Mouse (Mus musculus) fat pad, adult 2 months (tissue): ENCODE measurements at regions not wholly inside any gene's neighbourhood (a gene's known extent, or its start where the extent isn't known, plus 50 kb on each side); places are given as distances from the start of the nearest gene placed in this dataset.

Experiments
- DNase-seq: peaks from one replicate; pipeline ENCODE4 v3.0.0-alpha.2; 2011; ENCODE audit warnings: low read depth, low spot score; ENCODE audit errors: extremely low read depth

- no peak for DNase-seq
These were observed 412.4 kb upstream of the Id4 start for GRCm38 (mm10) chr13:47848371-47849188.

DNA sequence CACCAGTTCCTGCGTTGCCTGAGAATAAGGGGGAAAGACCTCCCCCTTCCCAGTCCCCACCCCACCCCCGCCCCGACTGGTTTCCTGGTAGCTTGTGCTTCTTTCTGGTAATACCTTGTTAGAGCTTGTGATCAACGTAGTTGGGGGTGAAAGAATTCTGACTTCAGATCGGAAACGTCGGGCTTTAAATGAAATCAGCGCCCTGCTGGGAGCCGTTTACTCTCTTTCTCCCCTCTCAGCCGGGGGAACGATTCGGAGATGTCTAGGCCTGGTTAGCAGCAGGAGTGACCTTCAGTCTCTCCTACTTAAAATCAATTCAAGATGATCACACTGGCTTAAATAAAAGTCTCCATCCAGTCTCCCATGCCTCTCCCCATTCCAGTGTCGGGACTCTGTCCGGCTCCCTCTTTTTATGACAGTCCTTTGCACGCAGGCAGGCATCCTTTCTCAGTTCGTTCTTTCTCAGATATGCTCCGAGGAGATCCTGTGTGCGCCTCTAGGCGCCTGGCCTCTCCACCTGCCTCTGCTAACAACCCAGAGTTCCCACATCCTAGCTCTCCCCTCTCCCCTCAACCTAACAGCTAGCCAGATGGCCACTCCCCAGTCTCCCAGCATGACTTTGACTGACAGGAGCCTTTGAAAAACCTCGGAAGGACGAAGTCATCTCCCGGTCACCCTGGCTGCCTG, 405.5 kb upstream of the Id4 start:
- DNase-seq: no peak

DNA sequence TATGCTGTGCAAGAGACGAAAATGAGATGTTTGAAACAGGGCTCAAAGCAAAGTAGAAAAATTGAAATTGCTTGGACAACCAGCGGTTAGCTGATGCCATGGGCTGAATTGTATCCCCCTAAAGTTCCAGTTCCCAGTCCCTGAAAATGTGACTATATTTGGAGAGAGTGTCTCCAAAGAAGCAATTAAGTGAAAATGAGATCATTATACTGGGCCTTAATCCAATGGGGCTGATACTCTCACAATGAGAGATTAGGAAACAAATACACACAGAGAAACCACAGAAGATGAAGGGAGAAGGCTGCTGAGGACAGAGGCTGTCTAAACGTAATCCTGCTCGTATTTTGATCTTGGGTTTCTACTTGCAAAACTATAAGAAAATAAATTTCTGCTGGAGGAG, 402.1 kb upstream of the Id4 start:
- DNase-seq: no peak

DNA sequence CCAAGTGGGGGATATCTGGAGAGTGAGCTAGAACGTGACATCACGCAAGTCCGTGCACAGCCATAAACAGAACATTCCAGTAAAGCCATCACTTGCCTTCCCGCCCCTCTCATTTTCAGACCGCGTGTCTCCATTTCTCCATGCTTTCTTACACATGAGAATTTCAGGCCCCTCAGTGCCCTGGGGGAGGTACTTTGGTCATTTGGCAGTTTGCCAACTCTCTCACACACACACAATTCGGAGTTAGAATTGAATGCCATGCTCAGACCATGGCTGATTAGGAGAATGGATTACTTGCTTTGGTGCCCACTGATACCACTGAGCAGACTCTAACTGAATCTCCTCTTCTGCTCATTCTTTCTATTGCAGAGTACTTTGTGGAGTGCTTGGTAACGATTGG, 400.7 kb upstream of the Id4 start:
- DNase-seq: no peak

DNA sequence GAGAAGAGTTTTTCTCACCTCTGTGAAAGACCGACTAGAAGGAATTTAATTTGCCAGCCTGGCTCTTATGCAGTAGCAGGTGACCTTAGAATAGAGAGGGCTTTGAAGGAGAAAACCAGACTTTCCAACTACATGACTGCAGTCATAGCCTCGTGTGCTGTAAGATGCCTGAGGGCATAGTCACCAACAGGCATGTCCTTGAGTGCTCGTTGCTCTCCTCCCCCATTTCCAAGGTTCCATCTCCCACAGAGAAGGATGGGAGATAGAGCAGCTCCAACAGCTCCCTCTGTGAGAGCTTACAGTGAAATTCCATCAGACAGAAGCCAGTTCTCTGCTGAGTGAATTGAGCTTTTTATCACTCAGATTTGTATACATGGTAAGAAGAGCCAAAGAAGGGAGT, 398.1 kb upstream of the Id4 start:
- no peak for DNase-seq

GRCm38 (mm10) chr13:47868656-47869055, 392.4 kb upstream of the Id4 start:
- DNase-seq: no peak

DNA sequence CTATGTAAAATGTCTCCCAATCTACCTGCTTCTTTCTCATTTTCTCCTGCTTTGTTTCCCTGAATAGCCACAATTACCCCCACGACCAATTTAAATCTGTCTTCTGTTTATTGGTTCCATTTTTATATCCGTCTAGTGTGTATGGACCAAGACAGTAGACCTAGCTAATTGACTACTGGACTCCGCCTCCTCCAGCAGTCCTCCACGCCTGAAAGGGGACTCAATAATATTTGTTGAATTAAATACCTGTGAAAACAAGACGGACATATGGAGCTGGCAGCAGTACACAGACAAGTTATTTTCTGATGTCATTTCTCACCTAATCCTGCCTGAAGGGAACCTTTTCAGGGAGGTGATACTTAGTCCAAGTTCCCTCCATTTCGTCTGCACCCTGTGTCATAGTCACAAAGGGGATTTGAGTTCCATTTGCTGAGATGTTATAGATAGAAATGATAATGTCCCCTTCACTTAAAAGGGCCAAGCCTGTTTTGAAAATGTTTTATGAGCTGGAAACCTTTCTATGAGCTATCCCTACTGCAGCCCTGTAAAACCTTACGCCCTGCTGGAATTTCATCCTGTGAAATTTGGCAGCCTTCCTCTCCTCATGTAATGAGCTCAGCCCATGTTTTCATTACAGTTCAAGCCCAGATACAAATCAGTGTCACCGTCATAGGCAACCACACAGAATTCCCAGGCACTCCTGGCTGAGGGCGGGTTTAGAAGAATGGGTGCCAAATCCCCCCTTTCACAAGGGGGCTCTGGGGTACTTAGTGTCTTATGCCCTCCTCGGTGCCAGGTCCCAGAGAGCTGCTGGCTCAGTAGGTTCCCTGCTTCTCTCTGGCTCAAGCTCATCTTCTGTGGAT, 391.1 kb upstream of the Id4 start:
- no peak for DNase-seq

DNA sequence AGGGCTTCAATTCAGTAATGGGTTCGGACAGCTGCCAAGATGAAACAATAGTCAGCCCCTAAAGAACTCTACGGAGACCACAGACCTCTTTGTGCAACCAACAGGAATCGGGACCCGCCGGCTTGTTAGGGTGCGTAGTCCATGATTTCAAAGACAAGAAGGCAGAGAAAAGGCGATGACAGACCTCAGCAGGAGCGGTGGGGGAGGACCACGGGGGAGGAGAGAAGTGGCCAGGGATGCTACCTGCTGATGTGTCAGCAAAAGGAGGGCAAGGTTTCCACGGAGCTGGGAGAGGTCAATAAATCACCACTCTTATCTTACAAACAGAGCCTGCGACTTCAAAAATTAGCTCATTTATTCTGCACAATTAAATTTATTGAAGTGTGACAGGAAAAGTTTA, 388.4 kb upstream of the Id4 start:
- DNase-seq: no peak

DNA sequence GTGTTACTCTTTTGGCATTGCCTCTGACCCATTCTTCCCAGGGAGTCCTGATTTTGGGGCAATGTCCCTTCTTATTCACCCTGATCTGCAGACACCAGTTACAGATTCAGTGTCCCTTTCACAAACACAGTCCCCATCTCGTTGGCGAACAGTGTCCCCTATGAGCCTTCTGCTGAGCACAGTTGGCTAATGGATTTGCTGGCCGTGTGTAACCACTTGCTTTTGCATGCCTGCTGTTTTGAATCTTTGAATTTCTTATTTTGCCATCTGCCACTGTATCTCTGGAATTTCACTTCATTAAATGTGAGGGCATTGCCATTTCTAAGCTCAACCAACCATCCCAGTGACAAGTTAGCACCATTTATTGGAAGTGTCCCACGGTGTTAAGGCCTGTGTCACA, 368.5 kb upstream of the Id4 start:
- DNase-seq: no peak

- no peak for DNase-seq
These were observed 366.7 kb upstream of the Id4 start for GRCm38 (mm10) chr13:47894331-47894730.

- no peak for DNase-seq
These were observed 365.8 kb upstream of the Id4 start for GRCm38 (mm10) chr13:47895256-47895655.

DNA sequence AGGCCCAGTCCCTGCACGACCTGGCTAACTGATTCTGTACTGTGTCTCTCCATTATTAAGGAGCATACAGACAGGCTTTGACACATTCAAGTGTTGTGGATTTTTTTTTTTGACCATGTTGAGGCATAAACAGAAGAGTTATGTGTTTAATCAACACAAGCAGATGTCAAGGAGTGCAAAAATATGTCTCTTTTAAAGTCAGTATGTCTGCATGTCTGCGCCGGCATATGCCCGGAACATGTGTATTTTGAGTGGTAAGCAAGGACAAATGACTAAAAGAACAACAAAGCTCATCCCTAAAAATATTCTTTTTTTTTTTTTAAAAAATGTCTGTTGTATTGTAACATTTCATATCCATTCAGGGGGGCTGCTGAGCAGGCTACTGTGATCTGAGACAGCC, 364.4 kb upstream of the Id4 start:
- no peak for DNase-seq

DNA sequence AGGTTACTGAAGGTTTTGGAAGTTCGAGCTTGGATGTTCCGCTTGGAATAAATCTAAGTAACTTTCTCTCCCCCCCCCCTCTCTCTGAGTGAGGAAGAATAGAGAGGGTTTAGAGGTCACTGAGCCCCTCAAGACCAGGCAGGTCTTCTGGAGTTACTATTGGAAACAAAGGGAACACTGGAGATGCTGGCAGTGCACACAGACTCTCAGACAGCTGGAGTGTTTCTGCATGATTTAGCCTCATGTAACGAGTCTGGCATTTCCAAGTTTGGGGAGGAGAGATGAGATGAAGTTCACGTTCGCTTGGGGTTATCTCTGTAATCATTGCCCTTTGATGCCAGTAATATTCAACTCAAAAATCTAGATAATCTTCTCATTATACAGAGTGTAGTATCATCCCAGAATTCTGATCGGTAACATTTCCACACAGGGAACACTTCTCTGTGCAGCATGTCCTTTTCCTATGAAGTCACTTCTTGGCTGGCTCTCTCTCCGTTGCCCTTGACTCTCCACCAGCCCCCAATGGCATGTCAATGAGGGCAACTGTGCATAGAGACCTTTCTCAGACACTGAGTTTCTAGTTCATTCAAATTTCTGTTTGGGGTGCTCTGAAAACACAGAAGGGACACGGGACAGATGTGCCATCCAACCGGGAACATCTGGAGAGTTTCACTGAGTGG, 351.0 kb upstream of the Id4 start:
- no peak for DNase-seq

DNA sequence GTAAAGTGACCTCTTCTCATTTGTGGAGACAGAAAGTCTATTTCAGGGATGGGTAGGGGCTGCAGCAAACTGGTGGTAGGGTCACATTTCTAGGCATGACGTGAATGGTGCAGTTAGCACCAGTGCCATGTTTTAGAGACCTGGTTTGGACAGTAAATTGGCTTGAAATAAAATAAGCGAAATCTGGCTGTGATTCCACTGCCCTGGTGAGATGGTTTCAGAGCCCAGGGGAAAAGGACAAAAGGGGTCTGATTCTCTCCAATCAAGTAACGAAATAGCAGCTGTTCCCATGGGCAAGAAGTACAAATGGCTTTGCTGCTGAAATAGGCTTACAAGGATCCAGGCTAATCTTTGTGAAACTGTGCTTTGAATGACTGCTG, 350.5 kb upstream of the Id4 start:
- DNase-seq: no peak

DNA sequence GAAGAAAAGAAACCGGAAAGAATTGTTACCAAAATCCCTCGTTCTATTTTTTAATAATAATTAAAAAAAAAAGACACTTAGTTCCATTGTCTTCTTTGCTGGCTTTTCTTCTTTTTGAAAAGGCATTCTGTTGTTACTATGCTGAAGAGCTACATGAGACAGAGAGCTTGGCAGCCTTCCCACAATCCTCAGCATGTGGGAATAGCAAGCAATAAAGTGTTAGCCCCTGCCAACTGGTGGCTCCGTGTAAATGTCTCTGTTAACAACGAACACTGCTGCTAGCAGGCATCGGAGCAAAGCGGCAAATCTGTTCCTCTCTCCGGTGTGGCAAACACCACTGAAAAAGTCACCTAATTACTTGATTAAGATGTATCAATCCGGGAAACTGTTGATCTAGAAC, 344.6 kb upstream of the Id4 start:
- DNase-seq: no peak

DNA sequence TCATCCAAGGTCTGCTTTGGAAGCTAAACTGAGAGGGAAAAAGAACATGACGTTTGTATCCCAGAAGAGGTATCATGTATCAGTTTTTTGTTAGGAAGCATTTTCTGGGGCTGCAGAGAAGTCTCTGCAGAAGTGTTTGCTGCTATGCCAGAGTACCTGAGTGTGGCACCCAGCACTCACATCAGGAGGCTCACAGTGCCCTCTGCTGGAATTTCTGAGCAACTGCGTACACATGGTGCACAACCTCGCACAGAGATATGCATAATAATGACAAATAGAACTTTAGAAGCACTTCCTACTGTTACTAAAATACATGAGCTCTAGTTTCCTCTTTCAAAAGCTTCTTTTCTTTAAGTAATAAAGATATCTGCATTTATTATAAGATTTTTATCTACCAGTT, 343.7 kb upstream of the Id4 start:
- no peak for DNase-seq

DNA sequence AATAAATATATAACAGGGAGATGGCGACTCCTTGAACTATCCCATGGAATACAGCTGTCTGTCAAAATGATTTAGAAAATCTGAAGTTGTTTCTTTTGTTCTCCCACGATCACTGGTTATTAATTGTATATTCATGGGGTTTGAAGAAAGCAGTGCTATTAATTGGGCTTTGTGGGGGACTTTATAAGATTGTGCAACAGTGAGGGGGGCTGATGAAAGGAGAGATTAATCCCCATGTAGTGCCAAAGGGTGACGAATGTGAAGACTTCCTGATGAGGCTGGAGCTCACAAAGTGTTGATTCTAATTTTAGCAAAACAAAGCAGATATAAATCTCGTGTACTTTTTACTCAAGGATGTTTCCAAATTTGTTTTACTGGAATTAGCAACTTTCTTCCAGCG, 340.0 kb upstream of the Id4 start:
- no peak for DNase-seq

GRCm38 (mm10) chr13:47940696-47941095, 320.3 kb upstream of the Id4 start:
- no peak for DNase-seq

DNA sequence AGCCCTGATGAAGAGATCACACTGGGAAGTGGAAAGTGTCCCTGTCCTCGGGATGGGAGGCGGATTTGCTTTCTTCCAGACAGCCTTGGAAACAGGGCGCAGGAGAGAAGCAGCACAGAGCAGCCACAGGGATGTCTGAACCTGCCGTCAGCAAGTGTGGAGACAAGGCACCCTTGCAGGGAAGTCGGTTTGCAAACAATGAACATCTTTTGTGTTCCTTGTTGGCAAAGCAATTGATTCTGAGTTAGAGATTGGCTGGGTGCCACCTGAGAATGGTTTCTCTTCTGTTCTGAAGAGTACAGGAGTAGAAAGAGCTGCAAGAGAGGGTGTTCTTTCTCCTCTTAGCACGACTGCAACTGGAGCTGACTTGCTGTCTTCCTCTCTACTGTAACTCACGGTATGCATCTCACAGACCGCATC, 318.6 kb upstream of the Id4 start:
- no peak for DNase-seq

GRCm38 (mm10) chr13:47943645-47944044, 317.4 kb upstream of the Id4 start:
- DNase-seq: no peak
